Mouse (Mus musculus) thymus, postnatal 4 days (tissue): ENCODE measurements around the gene Gm20388.

Experiments used
- DNase-seq: peaks from one replicate; pipeline ENCODE4 v3.0.0; 2021

Gene Gm20388

GRCm38 (mm10) chr8:120560535-120560934 lies 649.9 kb downstream of the Gm20388 start:
- no peak for DNase-seq

- peak; percentile 87 for DNase-seq
Observed at GRCm38 (mm10) chr8:120561539-120562435, 651.1 kb downstream of the Gm20388 start.

GRCm38 (mm10) chr8:120562680-120563347 lies 652.2 kb downstream of the Gm20388 start:
- DNase-seq = peak; percentile 25

- no peak for DNase-seq
Observed at GRCm38 (mm10) chr8:120563348-120563724, 652.7 kb downstream of the Gm20388 start.

DNA sequence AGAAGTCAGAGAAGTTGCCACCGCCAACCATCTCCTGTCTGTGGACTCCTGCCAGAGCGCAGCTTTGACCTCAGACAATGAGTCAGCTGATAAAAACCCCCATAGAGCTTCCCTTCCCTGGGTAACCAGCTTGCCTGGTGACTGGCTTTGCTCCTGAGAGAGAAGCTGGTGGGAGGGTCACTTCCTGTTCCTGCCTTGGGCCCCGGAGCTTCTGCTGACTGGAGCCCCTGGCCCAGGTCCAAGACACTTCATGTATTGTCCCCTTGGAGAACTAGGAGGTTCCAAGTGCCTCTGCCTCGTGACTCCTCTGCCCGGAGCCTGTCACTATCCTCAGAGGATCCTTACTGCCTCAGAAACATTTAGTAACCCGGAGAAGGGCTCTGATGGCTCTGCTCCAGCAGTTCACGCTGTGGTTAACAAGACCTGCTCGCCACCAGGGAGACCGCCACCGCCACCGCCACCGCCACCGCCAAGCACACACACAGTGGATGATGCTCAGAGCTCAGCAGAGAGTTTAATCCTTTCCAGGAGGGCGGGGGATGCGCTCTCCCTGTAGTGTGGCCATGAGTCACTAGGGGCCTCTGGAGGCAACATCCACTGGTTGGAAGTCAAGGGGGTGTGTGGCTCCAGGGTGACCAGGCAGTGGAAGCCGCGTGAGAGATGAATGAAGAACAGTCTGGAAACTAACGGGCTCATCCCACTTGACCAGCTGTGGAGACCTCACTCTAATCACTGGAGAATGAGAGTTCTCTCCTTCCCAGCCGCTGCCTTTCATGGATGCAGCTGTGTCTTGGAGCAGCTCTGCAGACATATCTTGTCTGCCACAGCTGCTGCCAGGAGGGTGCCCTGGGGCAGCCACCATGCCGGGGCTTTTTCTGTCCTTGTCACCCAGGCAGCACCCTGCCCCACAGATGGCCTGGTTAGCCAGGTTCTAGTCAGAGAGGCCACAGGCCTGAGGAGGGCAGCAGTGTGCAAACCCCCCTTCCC lies 653.5 kb downstream of the Gm20388 start:
- peak; percentile 49 for DNase-seq

DNA sequence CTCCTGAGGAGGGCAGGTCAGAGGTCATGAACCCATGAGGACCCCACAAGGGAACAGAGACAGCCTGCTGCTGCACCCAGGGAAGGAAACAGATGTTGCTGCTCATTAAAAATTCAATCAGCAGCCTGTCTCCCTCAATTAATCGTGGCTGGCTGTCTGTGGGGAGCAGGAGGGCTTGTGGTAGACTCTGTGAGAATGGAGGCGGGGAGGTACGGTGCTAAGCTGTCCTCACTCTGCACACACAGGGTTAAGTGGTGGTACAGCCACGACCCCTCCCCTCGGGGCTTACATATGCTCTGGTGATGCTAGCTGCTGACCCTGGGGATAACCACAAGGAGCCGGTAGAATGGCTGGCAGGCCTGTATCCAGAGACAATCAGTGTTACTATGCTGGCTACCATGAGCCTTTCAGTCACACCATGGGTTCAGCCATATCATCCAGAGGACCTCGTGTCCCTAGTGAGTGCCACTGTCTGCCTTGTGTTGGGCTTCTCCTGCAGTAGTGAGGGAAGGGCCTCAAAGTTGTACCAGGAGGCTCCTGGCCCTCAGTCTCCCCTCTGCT lies 654.6 kb downstream of the Gm20388 start:
- DNase-seq = no peak

GRCm38 (mm10) chr8:120566681-120567080 lies 656.0 kb downstream of the Gm20388 start:
- no peak for DNase-seq

DNA sequence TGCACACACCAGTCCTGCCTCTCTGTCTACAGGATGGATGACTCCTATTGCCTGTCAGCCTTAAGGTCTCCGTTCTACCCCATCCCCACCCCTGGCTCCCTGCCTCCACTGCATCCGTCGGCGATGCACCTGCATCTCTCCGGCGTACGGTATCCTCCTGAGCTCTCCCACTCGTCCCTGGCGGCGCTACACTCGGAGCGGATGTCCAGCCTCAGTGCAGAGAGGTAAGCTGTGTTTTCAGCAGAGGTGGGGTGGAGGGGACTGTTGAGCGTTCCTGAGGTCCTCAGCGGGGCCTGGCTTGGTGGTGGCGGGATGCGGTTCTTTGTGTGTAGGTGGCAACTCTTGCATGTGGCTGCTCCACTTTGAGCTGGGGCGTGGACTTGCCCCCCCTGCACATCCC lies 657.1 kb downstream of the Gm20388 start:
- DNase-seq = peak; percentile 31

DNA sequence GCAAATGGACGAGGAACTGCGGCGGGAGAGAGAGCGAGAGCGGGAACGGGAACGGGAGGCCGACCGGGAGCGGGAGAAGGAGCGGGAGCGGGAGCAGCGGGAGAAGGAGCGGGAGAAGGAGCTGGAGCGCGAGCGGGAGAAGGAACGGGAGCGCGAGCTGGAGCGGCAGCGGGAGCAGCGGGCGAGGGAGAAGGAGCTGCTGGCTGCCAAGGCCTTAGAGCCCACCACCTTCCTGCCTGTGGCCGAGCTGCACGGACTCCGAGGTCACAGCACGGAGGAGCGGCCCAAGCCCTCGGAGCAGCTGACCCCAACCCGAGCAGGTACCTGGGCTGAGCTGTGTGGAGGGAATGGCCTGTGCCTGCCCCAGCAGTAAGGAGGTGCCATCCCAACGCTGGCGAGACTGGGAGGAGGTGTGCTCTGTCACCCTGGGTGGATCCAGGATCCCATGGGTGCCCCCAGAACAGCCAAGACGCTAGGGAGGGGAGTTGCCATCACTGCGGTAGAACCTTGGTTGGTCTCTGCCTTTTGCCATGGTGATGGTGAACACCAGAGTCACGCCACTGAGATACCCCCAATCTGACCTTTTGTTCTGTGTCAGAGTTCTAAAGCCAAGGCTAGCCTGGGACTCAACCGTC lies 657.6 kb downstream of the Gm20388 start:
- DNase-seq = no peak

DNA sequence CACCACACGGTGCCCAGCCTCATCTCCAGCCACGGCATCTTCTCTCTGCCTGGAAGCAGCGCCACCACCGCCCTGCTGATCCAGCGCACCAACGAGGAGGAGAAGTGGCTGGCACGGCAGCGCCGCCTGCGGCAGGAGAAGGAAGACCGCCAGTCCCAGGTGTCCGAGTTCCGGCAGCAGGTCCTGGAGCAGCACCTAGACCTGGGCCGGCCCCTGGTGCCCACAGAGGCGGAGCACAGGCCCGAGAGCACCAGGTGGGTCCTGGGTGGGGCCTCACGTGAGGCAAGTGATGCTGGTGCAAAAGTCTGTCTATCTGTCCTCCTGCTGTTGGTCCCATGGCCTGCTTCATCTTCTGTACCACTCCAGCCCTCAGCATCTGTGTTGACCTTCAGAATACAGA lies 658.5 kb downstream of the Gm20388 start:
- no peak for DNase-seq

GRCm38 (mm10) chr8:120569939-120570715 lies 659.5 kb downstream of the Gm20388 start:
- DNase-seq = peak; percentile 87

- DNase-seq = no peak
Observed at GRCm38 (mm10) chr8:120571561-120571960, 660.9 kb downstream of the Gm20388 start.

DNA sequence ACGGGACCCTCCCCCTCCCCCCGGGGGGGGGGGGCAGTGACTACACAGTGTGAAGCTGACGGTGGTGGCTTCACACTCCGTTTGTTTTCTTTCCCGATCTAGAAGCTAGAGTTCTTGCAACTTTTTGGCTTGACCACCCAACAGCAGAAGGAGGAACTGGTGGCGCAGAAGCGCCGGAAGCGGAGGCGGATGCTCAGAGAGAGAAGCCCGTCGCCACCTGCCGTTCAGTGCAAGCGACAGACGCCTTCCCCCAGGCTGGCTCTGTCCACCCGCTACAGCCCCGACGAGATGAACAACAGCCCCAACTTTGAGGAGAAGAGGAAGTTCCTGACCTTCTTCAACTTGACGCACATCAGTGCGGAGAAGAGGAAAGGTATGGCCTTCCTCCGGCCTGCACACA lies 661.9 kb downstream of the Gm20388 start:
- peak; percentile 39 for DNase-seq

DNA sequence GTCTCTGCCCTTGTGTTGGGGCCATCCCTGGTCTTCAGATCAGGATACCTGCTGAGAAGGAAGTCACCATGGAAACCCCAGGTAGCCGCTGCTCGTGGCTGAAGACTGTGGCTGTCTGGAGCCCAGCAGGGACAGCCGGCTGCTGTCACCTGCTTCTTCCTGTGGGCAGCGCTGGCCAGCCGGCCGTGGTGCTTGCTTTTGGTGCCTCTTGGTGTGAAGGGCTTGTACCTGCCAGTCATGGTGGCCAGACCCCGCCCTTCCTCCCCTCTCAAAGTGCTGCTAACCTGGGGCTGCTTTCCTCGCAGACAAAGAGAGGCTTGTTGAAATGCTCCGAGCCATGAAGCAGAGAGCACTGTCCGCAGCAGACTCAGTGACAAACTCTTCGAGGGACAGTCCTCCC lies 663.2 kb downstream of the Gm20388 start:
- no peak for DNase-seq

- DNase-seq = no peak
Observed at GRCm38 (mm10) chr8:120574941-120575340, 664.3 kb downstream of the Gm20388 start.

- no peak for DNase-seq
Observed at GRCm38 (mm10) chr8:120575801-120576200, 665.2 kb downstream of the Gm20388 start.

DNA sequence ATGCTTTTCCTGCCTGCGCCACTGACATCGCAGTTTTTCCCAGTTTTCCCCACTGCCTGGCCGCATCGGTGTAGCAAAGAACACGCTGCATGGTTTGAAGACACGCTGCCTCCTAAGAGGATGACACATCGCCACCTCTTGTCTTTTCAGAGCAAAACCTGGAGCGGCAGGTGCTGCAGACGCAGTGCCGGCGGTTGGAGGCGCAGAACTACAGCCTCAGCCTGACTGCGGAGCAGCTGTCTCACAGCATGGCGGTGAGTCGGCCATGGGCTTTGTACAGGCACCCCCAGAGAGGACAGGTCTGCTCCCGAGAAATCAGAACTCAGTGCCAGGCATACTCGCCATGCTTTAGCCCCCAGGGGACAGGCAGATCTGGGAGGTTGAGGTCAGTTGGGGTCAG lies 667.2 kb downstream of the Gm20388 start:
- no peak for DNase-seq

- peak; percentile 52 for DNase-seq
Observed at GRCm38 (mm10) chr8:120580336-120581000, 669.8 kb downstream of the Gm20388 start.

DNA sequence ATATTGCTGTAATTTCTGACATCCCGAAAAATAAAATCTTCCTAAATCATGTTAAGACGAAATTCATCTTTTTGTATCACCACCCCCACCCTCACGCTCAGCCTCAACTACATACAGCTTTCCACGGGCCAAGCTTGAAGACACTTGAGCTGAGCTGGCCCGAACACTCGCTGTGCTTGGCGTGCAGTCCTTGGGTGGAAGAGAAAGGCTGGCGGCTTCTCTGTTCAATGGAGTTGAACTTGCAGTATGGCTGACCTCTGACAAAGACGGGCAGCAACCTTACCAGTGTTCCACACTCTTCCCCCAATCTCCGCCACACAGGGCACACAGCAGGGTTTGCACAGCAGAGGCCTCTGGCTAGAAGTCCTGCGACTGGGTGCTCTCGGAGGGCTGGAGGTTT lies 670.7 kb downstream of the Gm20388 start:
- no peak for DNase-seq

DNA sequence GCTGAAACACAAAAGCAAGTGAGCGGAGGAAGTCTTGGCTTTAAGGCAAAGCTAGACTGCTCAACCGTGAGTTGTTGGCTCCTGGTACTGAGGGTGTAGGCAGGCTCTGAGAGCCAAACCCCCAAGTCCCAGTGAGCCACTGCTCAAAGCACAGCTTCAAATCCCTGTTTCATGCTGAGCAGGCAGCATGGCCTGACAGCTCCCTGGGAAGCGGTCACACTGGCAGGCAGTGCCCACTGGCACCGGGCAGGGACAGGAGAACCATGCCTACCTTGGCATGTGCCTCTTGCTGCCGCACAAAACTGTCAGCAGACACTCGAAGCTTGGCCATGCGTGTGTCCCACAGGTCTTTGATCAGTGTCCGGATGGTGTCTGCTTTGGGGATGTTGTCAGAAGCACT lies 671.2 kb downstream of the Gm20388 start:
- DNase-seq = no peak

DNA sequence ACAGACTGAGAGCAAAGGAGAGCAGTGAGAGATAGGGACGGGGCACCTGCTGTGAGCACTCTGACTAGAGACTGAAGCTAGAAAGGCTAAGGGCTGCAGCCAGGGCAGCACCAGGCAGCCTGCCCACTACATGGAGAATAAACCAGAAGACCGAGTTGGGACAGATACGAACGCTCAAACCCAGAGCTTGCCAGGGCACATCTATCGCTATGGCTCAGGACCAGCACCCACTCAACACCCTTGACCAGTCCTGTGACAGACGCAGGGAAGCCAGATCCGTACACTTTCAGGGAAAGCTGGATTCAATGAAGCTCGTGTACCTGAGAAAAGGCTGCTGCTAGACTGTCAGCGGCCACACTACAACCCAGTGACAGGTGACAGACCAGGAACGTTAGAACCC lies 674.9 kb downstream of the Gm20388 start:
- no peak for DNase-seq
